Mouse (Mus musculus) erythroid progenitor cell, adult 5-6 weeks (primary cell): ENCODE results near the gene Mrpl52. TPM values are rescaled to one million over a fixed set of nuclear protein-coding genes. Genes with fewer than 3 reads are reported as not detected.
A peak's percentile ranks its signal among the peaks of the same experiment; 100 is the strongest.

ENCODE experiments used
- ATAC-seq: replicated peaks from 2 replicates; pipeline ENCODE4 v1.8.0; 2016; ENCODE audit warnings: moderate number of reproducible peaks, mild to moderate bottlenecking, moderate TSS enrichment, inconsistent platforms; ENCODE audit not compliant: poor library complexity, low FRiP score, severe bottlenecking
- total RNA-seq, 2 experiments: library from RNA; stranded (forward) in 1 of 2; stranded (reverse) in 1 of 2; fragments of 150-400 nt in 1 of 2; fragments of 186-747, 209-891 nt in 1 of 2; gene quantifications; 2 replicates each; pipeline versions ENCODE4 v1.2.3 to v1.2.4; 2015 to 2017; ENCODE audit warnings: low replicate concordance in 2 of 2

The Mrpl52 gene
- total RNA-seq (2015; ENCODE audit: low replicate concordance) (74.6 and 93.1 TPM in 2 replicates), total RNA-seq (2017; ENCODE audit: low replicate concordance) (1.1 and 26.1 TPM in 2 replicates)

- ATAC-seq = peak; percentile 87
Observed at GRCm38 (mm10) chr14:54426689-54427398, at the start of gene Mrpl52. Gene Mrpl52 (plus strand): TSS chr14:54426909.

- no peak for ATAC-seq
Observed at GRCm38 (mm10) chr14:54377166-54377565, 49.5 kb upstream of the Mrpl52 start.

GRCm38 (mm10) chr14:54379571-54379970 lies 47.1 kb upstream of the Mrpl52 start:
- no peak for ATAC-seq

GRCm38 (mm10) chr14:54380616-54381015 lies 46.1 kb upstream of the Mrpl52 start:
- no peak for ATAC-seq

GRCm38 (mm10) chr14:54381816-54382215 lies 44.9 kb upstream of the Mrpl52 start:
- no peak for ATAC-seq

- no peak for ATAC-seq
Observed at GRCm38 (mm10) chr14:54382641-54383040, 44.1 kb upstream of the Mrpl52 start.

- ATAC-seq = no peak
Observed at GRCm38 (mm10) chr14:54383355-54383771, 43.3 kb upstream of the Mrpl52 start.

- ATAC-seq = 0 out of 2 replicates have a peak, but pooled peaks have one; percentile 35
Observed at GRCm38 (mm10) chr14:54384396-54384795, 42.3 kb upstream of the Mrpl52 start.

- ATAC-seq = no peak
Observed at GRCm38 (mm10) chr14:54385968-54386618, 40.6 kb upstream of the Mrpl52 start.

GRCm38 (mm10) chr14:54387546-54387945 lies 39.2 kb upstream of the Mrpl52 start:
- no peak for ATAC-seq

- ATAC-seq = no peak
Observed at GRCm38 (mm10) chr14:54390843-54391242, 35.9 kb upstream of the Mrpl52 start.

GRCm38 (mm10) chr14:54393794-54394193 lies 32.9 kb upstream of the Mrpl52 start:
- no peak for ATAC-seq

GRCm38 (mm10) chr14:54394309-54394708 lies 32.4 kb upstream of the Mrpl52 start:
- ATAC-seq = no peak

- no peak for ATAC-seq
Observed at GRCm38 (mm10) chr14:54396685-54397084, 30.0 kb upstream of the Mrpl52 start.

- ATAC-seq = no peak
Observed at GRCm38 (mm10) chr14:54397872-54398527, 28.7 kb upstream of the Mrpl52 start.

- ATAC-seq = no peak
Observed at GRCm38 (mm10) chr14:54398528-54398916, 28.2 kb upstream of the Mrpl52 start.

GRCm38 (mm10) chr14:54398921-54399382 lies 27.8 kb upstream of the Mrpl52 start:
- no peak for ATAC-seq

GRCm38 (mm10) chr14:54401723-54402122 lies 25.0 kb upstream of the Mrpl52 start:
- no peak for ATAC-seq

- no peak for ATAC-seq
Observed at GRCm38 (mm10) chr14:54408336-54409056, 18.2 kb upstream of the Mrpl52 start.

- ATAC-seq = no peak
Observed at GRCm38 (mm10) chr14:54409057-54409645, 17.6 kb upstream of the Mrpl52 start.
